Mouse (Mus musculus): ENCODE data around the gene Sumf2.

Gene Sumf2

DNA sequence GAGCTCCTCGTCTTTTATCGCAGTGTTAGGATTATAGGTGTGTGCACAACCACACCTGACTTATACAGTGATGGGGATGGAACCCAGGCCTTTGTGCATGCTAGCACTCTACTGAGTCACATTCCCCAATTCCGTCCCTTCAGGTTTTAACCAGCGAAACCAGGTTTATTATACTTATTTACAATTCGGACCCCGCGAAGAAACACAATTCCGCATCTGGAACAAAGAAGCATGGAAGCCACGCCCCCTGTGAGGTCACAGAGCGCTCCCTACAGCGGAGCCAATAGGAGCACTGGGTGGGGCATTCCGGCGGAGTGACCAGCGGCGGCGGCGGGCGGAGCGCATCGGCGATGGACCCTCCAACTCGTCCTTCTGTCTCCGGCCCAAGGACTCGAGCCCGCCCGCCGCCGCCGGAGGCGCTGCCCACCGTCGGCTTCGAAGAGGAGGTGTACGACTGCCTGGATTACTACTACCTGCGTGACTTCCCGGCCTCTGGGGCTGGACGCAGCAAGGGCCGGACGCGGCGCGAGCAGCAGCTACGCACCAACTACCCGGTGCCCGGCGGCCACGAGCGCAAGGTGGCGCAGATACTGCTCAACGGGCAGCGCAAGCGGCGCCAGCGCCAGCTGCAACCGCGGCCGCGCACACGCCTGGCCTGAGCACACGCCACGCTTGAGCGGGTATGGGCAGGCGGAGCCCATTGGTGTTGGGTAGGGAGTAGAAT lies 61.6 kb downstream of the Sumf2 start, which contains the start of gene Nupr1l:
Gene Nupr1l (plus strand): TSS at position 299 of the 724 bp plus-strand sequence.
- DNase-seq (ENCODE audit: low read depth, low spot score): peak; percentile 82

DNA sequence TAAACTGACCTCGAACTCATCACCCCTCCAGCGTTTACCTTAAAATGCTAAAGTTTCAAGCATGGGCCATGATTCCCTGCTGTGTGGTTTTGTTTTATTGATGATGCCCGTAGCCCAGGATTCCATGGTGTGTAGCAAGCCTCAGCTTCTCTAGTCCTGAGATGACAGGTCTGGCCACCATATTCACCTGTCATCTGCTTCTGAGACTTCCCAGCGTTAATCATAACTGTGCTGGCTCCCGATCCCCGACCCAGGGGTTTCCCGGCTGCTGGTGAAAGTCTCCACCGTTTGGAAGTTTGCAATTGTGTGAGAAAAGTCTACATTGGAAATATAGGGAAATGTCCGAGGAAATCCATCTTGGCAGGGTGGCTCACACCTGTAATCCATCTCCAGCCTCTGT lies 62.4 kb downstream of the Sumf2 start:
- no peak for DNase-seq (ENCODE audit: low read depth, low spot score)

DNA sequence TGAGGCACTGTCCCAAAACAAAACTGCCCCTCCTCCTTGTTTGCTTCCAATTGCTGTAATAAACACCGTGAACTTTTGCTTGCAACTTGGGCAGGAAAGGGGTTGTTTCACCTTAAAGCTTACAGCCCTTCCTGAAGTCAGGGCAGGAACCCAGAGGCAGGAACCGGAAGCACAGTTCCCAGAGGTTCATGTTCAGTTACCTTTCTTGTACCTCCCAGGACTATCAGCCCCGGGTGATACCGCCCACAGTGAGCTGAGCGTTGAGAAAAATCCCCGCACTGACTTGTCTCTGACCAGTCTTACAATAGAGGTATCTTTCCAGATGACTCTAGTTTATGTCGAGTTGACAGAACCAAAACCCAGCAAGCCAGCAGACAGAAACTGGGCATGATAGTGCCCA lies 62.8 kb downstream of the Sumf2 start:
- DNase-seq (ENCODE audit: low read depth, low spot score): no peak
